Mouse (Mus musculus) embryonic facial prominence, embryonic 12.5 days (tissue): ENCODE results near the gene Ust. TPM values are rescaled to one million over a fixed set of nuclear protein-coding genes. Genes with fewer than 3 reads are reported as not detected.

Experiments used
- ATAC-seq: fragments of 200-750 bp; cut with Nextera tagmentation; 2 replicates; pipeline ENCODE4 v1.8.0; 2017; ENCODE audit not compliant: insufficient number of reproducible peaks, insufficient read depth, low FRiP score, low TSS enrichment
- H3K27ac ChIP-seq: fragments of 300-500 bp; sonication (generic); 2 replicates; pipeline ENCODE4 v1.5.1; 2016; ENCODE audit warnings: mild to moderate bottlenecking
- H3K27me3 ChIP-seq: fragments of 300-500 bp; sonication (generic); 2 replicates; pipeline ENCODE4 v1.6.1; 2016; ENCODE audit warnings: mild to moderate bottlenecking, moderate library complexity
- H3K36me3 ChIP-seq: fragments of 300-500 bp; sonication (generic); 2 replicates; pipeline ENCODE4 v1.6.1; 2016; ENCODE audit warnings: mild to moderate bottlenecking
- H3K4me1 ChIP-seq: fragments of 300-500 bp; sonication (generic); 2 replicates; pipeline ENCODE4 v1.6.1; 2016
- H3K4me2 ChIP-seq: fragments of 300-500 bp; sonication (generic); replicated peaks from 2 replicates; pipeline ENCODE4 v1.6.1; 2016; ENCODE audit warnings: mild to moderate bottlenecking, moderate library complexity
- H3K4me3 ChIP-seq: fragments of 300-500 bp; sonication (generic); 2 replicates; pipeline ENCODE4 v1.5.1; 2016; ENCODE audit warnings: mild to moderate bottlenecking
- H3K9ac ChIP-seq: fragments of 300-500 bp; sonication (generic); 2 replicates; pipeline ENCODE4 v1.6.1; 2016; ENCODE audit warnings: mild to moderate bottlenecking, moderate library complexity
- H3K9me3 ChIP-seq: fragments of 300-500 bp; sonication (generic); 2 replicates; pipeline ENCODE4 v1.6.1; 2016; ENCODE audit warnings: mild to moderate bottlenecking, moderate library complexity
- WGBS: fragments of 180-500 bp; shearing (Covaris S2); methylation state at CpG from one replicate; pipeline ENCODE4 v1.1.7; 2016; 5-methylcytosine and 5-hydroxymethylcytosine counted together
- polyA plus RNA-seq: library from polyadenylated mRNA; unstranded; fragments of >200 nt; fragmentation: Nextera tagmentation; extraction: Ambion mirVana; gene quantifications from 2 replicates; pipeline ENCODE4 v1.2.1, GENCODE M21; 2016

The Ust gene
- polyA plus RNA-seq, 1 experiment from 2014 or later: 7.3 TPM

GRCm38 (mm10) chr10:8498951-8499891 is 19.4 kb downstream of the Ust start:
- no peak overlapping the region for H3K9ac ChIP-seq
- H3K9me3 ChIP-seq: no peaks in the 10 kb centered on the region
- WGBS: 76% methylated on average over 13 of the region's 13 CpGs
- H3K4me1 ChIP-seq: 0 out of 2 replicates have a peak, but pooled peaks cover 2% of the 10 kb centered on the region
- H3K27ac ChIP-seq: no peak overlapping the region
- H3K27me3 ChIP-seq: no peaks in the 10 kb centered on the region
- no peaks in the 10 kb centered on the region for H3K36me3 ChIP-seq
- no peak overlapping the region for H3K4me2 ChIP-seq
- ATAC-seq: no peak
- no peak overlapping the region for H3K4me3 ChIP-seq

GRCm38 (mm10) chr10:8495543-8496141 is 23.0 kb downstream of the Ust start:
- Histone ChIP-seq H3K27ac (0 out of 2 replicates have a peak overlapping the region, but pooled peaks have one; percentile 23), H3K4me3 (no peak overlapping the region), H3K4me2 (no peak overlapping the region), H3K36me3 (no peaks in the 10 kb centered on the region), H3K27me3 (no peaks in the 10 kb centered on the region), H3K9ac (no peak overlapping the region), H3K9me3 (no peaks in the 10 kb centered on the region), H3K4me1 (no peaks in the 10 kb centered on the region)
- ATAC-seq: no peak
- WGBS: 55% methylated on average over 5 of the region's 5 CpGs

GRCm38 (mm10) chr10:8491909-8492591 is 26.6 kb downstream of the Ust start:
- H3K9me3 ChIP-seq: no peaks in the 10 kb centered on the region
- no peaks in the 10 kb centered on the region for H3K36me3 ChIP-seq
- WGBS: 81% methylated on average over 1 of the region's 1 CpGs
- no peaks in the 10 kb centered on the region for H3K4me1 ChIP-seq
- H3K27me3 ChIP-seq: no peaks in the 10 kb centered on the region
- no peak overlapping the region for H3K9ac ChIP-seq
- H3K27ac ChIP-seq: no peak overlapping the region
- H3K4me3 ChIP-seq: no peak overlapping the region
- no peak for ATAC-seq
- no peak overlapping the region for H3K4me2 ChIP-seq

GRCm38 (mm10) chr10:8487388-8487787 is 31.2 kb downstream of the Ust start:
- Histone ChIP-seq H3K36me3 (no peaks in the 10 kb centered on the region), H3K27ac (no peak overlapping the region), H3K27me3 (no peaks in the 10 kb centered on the region), H3K9me3 (no peaks in the 10 kb centered on the region), H3K4me3 (no peak overlapping the region), H3K4me1 (no peaks in the 10 kb centered on the region), H3K9ac (no peak overlapping the region), H3K4me2 (no peak overlapping the region)
- WGBS: 70% methylated on average over 2 of the region's 2 CpGs
- no peak for ATAC-seq

- no peak overlapping the region for H3K9ac ChIP-seq
- no peak overlapping the region for H3K4me3 ChIP-seq
- no peaks in the 10 kb centered on the region for H3K36me3 ChIP-seq
- no peak for ATAC-seq
- H3K27me3 ChIP-seq: no peaks in the 10 kb centered on the region
- H3K4me1 ChIP-seq: no peaks in the 10 kb centered on the region
- no peaks in the 10 kb centered on the region for H3K9me3 ChIP-seq
- WGBS: 81% methylated on average over 4 of the region's 4 CpGs
- no peak overlapping the region for H3K27ac ChIP-seq
- no peak overlapping the region for H3K4me2 ChIP-seq
Measured at GRCm38 (mm10) chr10:8484487-8484886, 34.1 kb downstream of the Ust start.

- no peaks in the 10 kb centered on the region for H3K27me3 ChIP-seq
- no peaks in the 10 kb centered on the region for H3K36me3 ChIP-seq
- no peaks in the 10 kb centered on the region for H3K4me1 ChIP-seq
- WGBS: 87% methylated on average over 4 of the region's 4 CpGs
- ATAC-seq: no peak
- H3K4me2 ChIP-seq: no peak overlapping the region
- H3K9me3 ChIP-seq: no peaks in the 10 kb centered on the region
- H3K4me3 ChIP-seq: no peak overlapping the region
- H3K27ac ChIP-seq: no peak overlapping the region
- no peak overlapping the region for H3K9ac ChIP-seq
Measured at GRCm38 (mm10) chr10:8482779-8483178, 35.8 kb downstream of the Ust start.

- no peak for ATAC-seq
- Histone ChIP-seq H3K27ac (no peak overlapping the region), H3K36me3 (no peaks in the 10 kb centered on the region), H3K9me3 (no peaks in the 10 kb centered on the region), H3K4me3 (no peak overlapping the region), H3K27me3 (no peaks in the 10 kb centered on the region), H3K4me2 (no peak overlapping the region), H3K9ac (no peak overlapping the region), H3K4me1 (no peaks in the 10 kb centered on the region)
- WGBS: 88% methylated on average over 2 of the region's 2 CpGs
Measured at GRCm38 (mm10) chr10:8479779-8480178, 38.8 kb downstream of the Ust start.

- Histone ChIP-seq H3K27ac (no peak overlapping the region), H3K4me2 (no peak overlapping the region), H3K9me3 (no peaks in the 10 kb centered on the region), H3K4me3 (no peak overlapping the region), H3K27me3 (no peaks in the 10 kb centered on the region), H3K4me1 (no peaks in the 10 kb centered on the region), H3K36me3 (no peaks in the 10 kb centered on the region), H3K9ac (no peak overlapping the region)
- 88% methylated on average over 8 of the region's 8 CpGs for WGBS
- ATAC-seq: no peak
Measured at GRCm38 (mm10) chr10:8477936-8478335, 40.7 kb downstream of the Ust start.

- H3K4me1 ChIP-seq: peaks cover 14% of the 10 kb centered on the region
- no peak overlapping the region for H3K4me2 ChIP-seq
- no peaks in the 10 kb centered on the region for H3K27me3 ChIP-seq
- ATAC-seq: no peak
- H3K9ac ChIP-seq: no peak overlapping the region
- WGBS: 73% methylated on average over 12 of the region's 12 CpGs
- no peaks in the 10 kb centered on the region for H3K9me3 ChIP-seq
- no peak overlapping the region for H3K4me3 ChIP-seq
- no peak overlapping the region for H3K27ac ChIP-seq
- no peaks in the 10 kb centered on the region for H3K36me3 ChIP-seq
Measured at GRCm38 (mm10) chr10:8471995-8472394, 46.6 kb downstream of the Ust start.

GRCm38 (mm10) chr10:8471012-8471411 is 47.6 kb downstream of the Ust start:
- Histone ChIP-seq H3K9ac (no peak overlapping the region), H3K4me2 (no peak overlapping the region)
- 27% methylated on average over 5 of the region's 5 CpGs for WGBS

GRCm38 (mm10) chr10:8469516-8469915 is 49.1 kb downstream of the Ust start:
- Histone ChIP-seq H3K9me3 (no peaks in the 10 kb centered on the region), H3K4me2 (no peak overlapping the region), H3K27me3 (no peaks in the 10 kb centered on the region), H3K4me3 (no peak overlapping the region), H3K36me3 (no peaks in the 10 kb centered on the region), H3K4me1 (peaks cover 14% of the 10 kb centered on the region), H3K27ac (no peak overlapping the region), H3K9ac (no peak overlapping the region)
- no peak for ATAC-seq
- 40% methylated on average over 3 of the region's 3 CpGs for WGBS

More at GRCm38 (mm10) chr10:8471012-8471411, 47.6 kb downstream of the Ust start:
- peaks cover 14% of the 10 kb centered on the region for H3K4me1 ChIP-seq
- H3K27me3 ChIP-seq: no peaks in the 10 kb centered on the region
- no peaks in the 10 kb centered on the region for H3K36me3 ChIP-seq
- no peak overlapping the region for H3K27ac ChIP-seq
- no peak overlapping the region for H3K4me3 ChIP-seq
- no peaks in the 10 kb centered on the region for H3K9me3 ChIP-seq
- ATAC-seq: no peak
